Mouse (Mus musculus): ENCODE data around the gene Zmat3. TPM values are rescaled to one million over a fixed set of nuclear protein-coding genes. Genes with fewer than 3 reads are reported as not detected.

Gene Zmat3
- 10.6 and 11.5 TPM in 2 replicates for polyA plus RNA-seq (2014; fragmentation: Nextera tagmentation; extraction: Ambion mirVana)

- Histone ChIP-seq H3K4me2 (ENCODE audit: low read depth) (peak within 1 kb of the TSS; percentile 79), H3K9me3 (ENCODE audit: control insufficient read depth, low read length) (no peaks in the 10 kb centered on the region), H3K27me3 (ENCODE audit: control insufficient read depth, insufficient read depth, low read length) (no peaks in the 10 kb centered on the region), H3K4me1 (ENCODE audit: control insufficient read depth, insufficient read depth, low read length) (0 out of 2 replicates have a peak, but pooled peaks cover 3% of the 10 kb centered on the region), H3K27ac (ENCODE audit: low read depth, low read length) (peak within 1 kb of the TSS; percentile 76), H3K9ac (ENCODE audit: low read length) (peak within 1 kb of the TSS; percentile 90), H3K36me3 (ENCODE audit: control insufficient read depth, insufficient read depth, low read length) (no peaks in the 10 kb centered on the region), H3K4me3 (ENCODE audit: low read depth, low read length) (peak within 1 kb of the TSS; percentile 86)
- 4% methylated on average over 37 of the region's 48 CpGs for WGBS
- ATAC-seq (ENCODE audit: insufficient read depth, low FRiP score, low TSS enrichment) (peak; percentile 91), DNase-seq (ENCODE audit: low spot score) (peak; percentile 87)
Observed at GRCm38 (mm10) chr3:32365546-32366245, at the start of gene Zmat3. TSS of gene Zmat3 (minus strand) at chr3:32366014.

- ATAC-seq (ENCODE audit: insufficient read depth, low FRiP score, low TSS enrichment) (no peak), DNase-seq (ENCODE audit: low spot score) (no peak)
- Histone ChIP-seq H3K4me3 (ENCODE audit: low read depth, low read length) (no peak overlapping the region), H3K9me3 (ENCODE audit: control insufficient read depth, low read length) (no peaks in the 10 kb centered on the region), H3K36me3 (ENCODE audit: control insufficient read depth, insufficient read depth, low read length) (no peaks in the 10 kb centered on the region), H3K9ac (ENCODE audit: low read length) (no peak overlapping the region), H3K4me1 (ENCODE audit: control insufficient read depth, insufficient read depth, low read length) (no peaks in the 10 kb centered on the region), H3K27me3 (ENCODE audit: control insufficient read depth, insufficient read depth, low read length) (no peaks in the 10 kb centered on the region), H3K27ac (ENCODE audit: low read depth, low read length) (no peak overlapping the region), H3K4me2 (ENCODE audit: low read depth) (no peak overlapping the region)
- 45% methylated on average over 4 of the region's 4 CpGs for WGBS
Observed at GRCm38 (mm10) chr3:32414381-32414780, 48.6 kb upstream of the Zmat3 start.

- DNase-seq (ENCODE audit: low spot score) (no peak), ATAC-seq (ENCODE audit: insufficient read depth, low FRiP score, low TSS enrichment) (no peak)
- Histone ChIP-seq H3K4me3 (ENCODE audit: low read depth, low read length) (no peak overlapping the region), H3K27ac (ENCODE audit: low read depth, low read length) (no peak overlapping the region), H3K9me3 (ENCODE audit: control insufficient read depth, low read length) (no peaks in the 10 kb centered on the region), H3K4me2 (ENCODE audit: low read depth) (no peak overlapping the region), H3K4me1 (ENCODE audit: control insufficient read depth, insufficient read depth, low read length) (no peaks in the 10 kb centered on the region), H3K27me3 (ENCODE audit: control insufficient read depth, insufficient read depth, low read length) (no peaks in the 10 kb centered on the region), H3K36me3 (ENCODE audit: control insufficient read depth, insufficient read depth, low read length) (no peaks in the 10 kb centered on the region), H3K9ac (ENCODE audit: low read length) (no peak overlapping the region)
- WGBS = 86% methylated on average over 7 of the region's 7 CpGs
Observed at GRCm38 (mm10) chr3:32412502-32413044, 46.8 kb upstream of the Zmat3 start.

- DNase-seq (ENCODE audit: low spot score) = no peak
- no peaks in the 10 kb centered on the region for H3K36me3 ChIP-seq (ENCODE audit: control insufficient read depth, insufficient read depth, low read length)
- no peak overlapping the region for H3K4me2 ChIP-seq (ENCODE audit: low read depth)
- H3K27me3 ChIP-seq (ENCODE audit: control insufficient read depth, insufficient read depth, low read length) = no peaks in the 10 kb centered on the region
- H3K4me1 ChIP-seq (ENCODE audit: control insufficient read depth, insufficient read depth, low read length) = no peaks in the 10 kb centered on the region
- H3K4me3 ChIP-seq (ENCODE audit: low read depth, low read length) = no peak overlapping the region
- H3K27ac ChIP-seq (ENCODE audit: low read depth, low read length) = no peak overlapping the region
- no peak for ATAC-seq (ENCODE audit: insufficient read depth, low FRiP score, low TSS enrichment)
- H3K9me3 ChIP-seq (ENCODE audit: control insufficient read depth, low read length) = no peaks in the 10 kb centered on the region
- WGBS = 96% methylated on average over 3 of the region's 3 CpGs
- H3K9ac ChIP-seq (ENCODE audit: low read length) = no peak overlapping the region
Observed at GRCm38 (mm10) chr3:32408811-32409273, 43.0 kb upstream of the Zmat3 start.

DNA sequence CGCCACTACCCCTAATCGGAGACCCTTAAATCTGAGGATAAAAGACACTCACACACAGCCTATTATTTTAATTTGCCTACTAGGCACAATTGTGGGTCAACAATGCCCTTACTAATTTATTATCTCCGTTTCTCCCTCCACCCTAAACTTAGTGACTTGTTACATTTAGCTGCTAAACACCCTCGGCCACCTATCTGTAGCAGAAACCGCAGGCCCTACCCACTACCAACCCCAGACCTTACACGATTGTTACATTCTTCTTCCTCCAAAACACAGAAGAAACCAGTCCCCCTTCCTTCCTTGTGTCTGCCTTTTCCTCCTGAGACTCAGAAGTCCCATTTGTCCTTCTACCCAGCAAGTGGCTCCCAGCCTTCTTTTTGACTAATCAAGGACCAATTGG lies 41.0 kb upstream of the Zmat3 start:
- no peaks in the 10 kb centered on the region for H3K27me3 ChIP-seq (ENCODE audit: control insufficient read depth, insufficient read depth, low read length)
- H3K4me3 ChIP-seq (ENCODE audit: low read depth, low read length) = no peak overlapping the region
- H3K4me1 ChIP-seq (ENCODE audit: control insufficient read depth, insufficient read depth, low read length) = no peaks in the 10 kb centered on the region
- no peaks in the 10 kb centered on the region for H3K9me3 ChIP-seq (ENCODE audit: control insufficient read depth, low read length)
- H3K36me3 ChIP-seq (ENCODE audit: control insufficient read depth, insufficient read depth, low read length) = no peaks in the 10 kb centered on the region
- no peak overlapping the region for H3K4me2 ChIP-seq (ENCODE audit: low read depth)
- 71% methylated on average over 6 of the region's 6 CpGs for WGBS
- no peak for ATAC-seq (ENCODE audit: insufficient read depth, low FRiP score, low TSS enrichment)
- no peak for DNase-seq (ENCODE audit: low spot score)
- H3K27ac ChIP-seq (ENCODE audit: low read depth, low read length) = no peak overlapping the region
- H3K9ac ChIP-seq (ENCODE audit: low read length) = no peak overlapping the region

- no peaks in the 10 kb centered on the region for H3K4me1 ChIP-seq (ENCODE audit: control insufficient read depth, insufficient read depth, low read length)
- H3K9me3 ChIP-seq (ENCODE audit: control insufficient read depth, low read length) = no peaks in the 10 kb centered on the region
- H3K36me3 ChIP-seq (ENCODE audit: control insufficient read depth, insufficient read depth, low read length) = no peaks in the 10 kb centered on the region
- H3K9ac ChIP-seq (ENCODE audit: low read length) = no peak overlapping the region
- 83% methylated on average over 1 of the region's 1 CpGs for WGBS
- H3K4me3 ChIP-seq (ENCODE audit: low read depth, low read length) = no peak overlapping the region
- H3K4me2 ChIP-seq (ENCODE audit: low read depth) = no peak overlapping the region
- H3K27ac ChIP-seq (ENCODE audit: low read depth, low read length) = no peak overlapping the region
- DNase-seq (ENCODE audit: low spot score) (no peak), ATAC-seq (ENCODE audit: insufficient read depth, low FRiP score, low TSS enrichment) (no peak)
- no peaks in the 10 kb centered on the region for H3K27me3 ChIP-seq (ENCODE audit: control insufficient read depth, insufficient read depth, low read length)
Observed at GRCm38 (mm10) chr3:32405699-32406098, 39.9 kb upstream of the Zmat3 start.

DNA sequence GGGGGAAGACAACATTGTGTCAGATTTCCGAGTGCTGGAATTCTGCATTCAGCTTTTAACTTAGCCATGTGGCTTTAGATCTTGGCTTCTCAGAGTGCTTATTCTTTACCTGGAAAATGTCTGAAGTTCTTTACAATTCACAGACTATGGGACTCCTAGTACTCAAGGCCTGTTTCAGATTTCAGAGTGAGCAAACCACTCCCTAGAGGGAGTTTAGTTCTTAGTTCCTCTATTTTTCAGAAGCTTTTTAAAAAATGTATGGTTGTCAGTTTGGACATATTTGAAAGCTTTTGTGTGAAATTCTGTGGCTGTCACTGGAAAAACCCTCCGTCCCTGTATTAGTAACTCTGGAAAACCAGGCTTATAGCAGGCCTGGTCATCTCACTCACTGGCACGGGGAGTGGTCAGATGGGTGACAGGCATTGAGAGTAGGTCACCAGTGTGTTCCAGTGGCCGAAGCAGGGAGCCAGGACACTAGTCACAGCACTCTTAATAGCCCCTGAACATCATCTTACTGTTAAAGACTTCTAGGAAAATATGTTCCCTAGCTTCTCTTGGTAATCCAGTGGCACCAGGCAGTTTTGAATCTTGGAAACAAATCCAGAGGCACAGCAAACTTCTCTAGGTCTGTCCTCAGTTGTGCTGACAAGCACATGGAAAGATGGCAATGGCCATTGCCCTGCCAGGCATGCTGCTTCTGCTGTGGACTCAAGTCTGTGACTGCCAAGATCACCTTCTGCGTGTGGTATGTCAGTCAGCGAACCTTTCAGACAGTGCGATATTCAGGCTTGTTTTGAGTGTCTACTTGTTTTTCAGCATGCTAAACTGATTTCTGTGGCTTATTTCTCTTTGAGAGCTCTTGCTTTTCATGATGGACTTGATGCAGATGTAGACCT lies 37.4 kb upstream of the Zmat3 start:
- H3K9ac ChIP-seq (ENCODE audit: low read length) = no peak overlapping the region
- no peak overlapping the region for H3K4me3 ChIP-seq (ENCODE audit: low read depth, low read length)
- 82% methylated on average over 7 of the region's 7 CpGs for WGBS
- H3K9me3 ChIP-seq (ENCODE audit: control insufficient read depth, low read length) = no peaks in the 10 kb centered on the region
- no peak for DNase-seq (ENCODE audit: low spot score)
- H3K27ac ChIP-seq (ENCODE audit: low read depth, low read length) = no peak overlapping the region
- no peaks in the 10 kb centered on the region for H3K36me3 ChIP-seq (ENCODE audit: control insufficient read depth, insufficient read depth, low read length)
- H3K4me1 ChIP-seq (ENCODE audit: control insufficient read depth, insufficient read depth, low read length) = peaks cover 13% of the 10 kb centered on the region
- H3K4me2 ChIP-seq (ENCODE audit: low read depth) = no peak overlapping the region
- H3K27me3 ChIP-seq (ENCODE audit: control insufficient read depth, insufficient read depth, low read length) = no peaks in the 10 kb centered on the region
- no peak for ATAC-seq (ENCODE audit: insufficient read depth, low FRiP score, low TSS enrichment)

GRCm38 (mm10) chr3:32401591-32401990 lies 35.8 kb upstream of the Zmat3 start:
- ATAC-seq (ENCODE audit: insufficient read depth, low FRiP score, low TSS enrichment) = no peak
- Histone ChIP-seq H3K4me1 (ENCODE audit: control insufficient read depth, insufficient read depth, low read length) (peaks cover 13% of the 10 kb centered on the region), H3K9me3 (ENCODE audit: control insufficient read depth, low read length) (no peaks in the 10 kb centered on the region)

More at GRCm38 (mm10) chr3:32401591-32401990, 35.8 kb upstream of the Zmat3 start:
- Histone ChIP-seq H3K27me3 (ENCODE audit: control insufficient read depth, insufficient read depth, low read length) (no peaks in the 10 kb centered on the region), H3K4me2 (ENCODE audit: low read depth) (no peak overlapping the region), H3K9ac (ENCODE audit: low read length) (no peak overlapping the region), H3K36me3 (ENCODE audit: control insufficient read depth, insufficient read depth, low read length) (no peaks in the 10 kb centered on the region), H3K27ac (ENCODE audit: low read depth, low read length) (no peak overlapping the region), H3K4me3 (ENCODE audit: low read depth, low read length) (no peak overlapping the region)
- no peak for DNase-seq (ENCODE audit: low spot score)
- WGBS = 73% methylated on average over 3 of the region's 3 CpGs
